ENCODE assay signal across 11 mouse cellular contexts in the genomic region with DNA sequence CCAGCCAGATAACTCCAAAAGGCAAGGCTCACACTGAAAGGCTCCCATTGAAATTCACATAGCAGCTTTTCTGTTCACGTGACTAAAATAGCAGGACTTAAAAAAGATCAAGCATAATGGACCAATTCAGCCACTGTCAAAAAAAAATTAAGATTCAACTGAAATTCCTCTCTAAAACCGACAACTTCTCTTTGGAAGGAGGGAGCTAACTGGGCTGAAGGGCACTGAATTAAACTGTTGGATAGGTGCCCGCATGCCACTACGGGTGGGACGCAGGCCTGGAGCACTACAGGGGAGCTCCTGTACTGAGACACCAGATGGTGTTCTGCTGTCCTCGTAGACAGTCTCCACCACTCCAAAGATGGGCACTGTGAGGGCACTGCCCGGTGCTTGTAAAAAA.
A peak's percentile ranks its signal among the peaks of the same experiment; 100 is the strongest.
DNase-seq lines count a peak whose midpoint lies in the region; ATAC-seq lines count a peak whose summit lies in the region.
"Had no signal": no experiment of that assay in that cellular context is flagged by ENCODE, and none has a peak within 500 bp of the region (broad histone marks: within the 10 kb centered on the region; RNA-seq: fewer than 3 reads in every experiment).

No protein-coding gene starts in this region.

- no peak overlapping the region for H3K4me2 ChIP-seq in heart, embryonic 16.5 days (ENCODE audit: low read depth, low read length)
- no peak overlapping the region for H3K4me2 ChIP-seq in embryonic facial prominence, embryonic 14.5 days (ENCODE audit: low read depth, low read length)
- H3K4me2 ChIP-seq: embryonic facial prominence, embryonic 13.5 days had no signal

- peak overlapping the region; percentile 34 for H3K9ac ChIP-seq in heart, embryonic 16.5 days (ENCODE audit: low read length)
- no peak overlapping the region for H3K9ac ChIP-seq in embryonic facial prominence, embryonic 14.5 days (ENCODE audit: low read depth, low read length)
- H3K9ac ChIP-seq: embryonic facial prominence, embryonic 13.5 days had no signal

- intact Hi-C loops in heart, postnatal 36 days (cut with DNase I) = no loop called here

- peak overlapping the region; percentile 92 for H3K27ac ChIP-seq in heart, embryonic 16.5 days (ENCODE audit: low read length)
- H3K27ac ChIP-seq in brown adipose tissue, adult 24 weeks (replicated peaks; ENCODE audit: low read depth, low read length) = peak overlapping the region; percentile 74
- no peak overlapping the region; the same call in 1 of the 2 replicates for H3K27ac ChIP-seq in embryonic facial prominence, embryonic 14.5 days (replicated peaks; ENCODE audit: low read depth, low read length)
- peak overlapping the region; percentile 81 for H3K27ac ChIP-seq in midbrain, embryonic 10.5 days (replicated peaks)

- 0 out of 2 replicates have a peak, but pooled peaks have one; percentile 61 for ATAC-seq in heart, embryonic 16.5 days (replicated peaks; ENCODE audit: extremely low read depth, insufficient read depth, low FRiP score)
- peak; percentile 58; the same call in 1 of the 2 replicates for ATAC-seq in embryonic facial prominence, embryonic 14.5 days (ENCODE audit: low read depth)

- H3K27me3 ChIP-seq in heart, embryonic 16.5 days (ENCODE audit: control insufficient read depth, insufficient read depth, low read length) = no peaks in the 10 kb centered on the region
- no peaks in the 10 kb centered on the region for H3K27me3 ChIP-seq in embryonic facial prominence, embryonic 14.5 days (replicated peaks; ENCODE audit: control insufficient read depth, insufficient read depth, low read length)
- H3K27me3 ChIP-seq in midbrain, embryonic 10.5 days (ENCODE audit: low read depth, poor library complexity, severe bottlenecking) = no peaks in the 10 kb centered on the region
- H3K27me3 ChIP-seq: CH12.LX; embryonic facial prominence, embryonic 13.5 days had no signal

- WGBS in heart, embryonic 16.5 days = 55% methylated on average over 7 of the region's 7 CpGs
- WGBS in embryonic facial prominence, embryonic 14.5 days = 70% methylated on average over 7 of the region's 7 CpGs
- 80% methylated on average over 7 of the region's 7 CpGs for WGBS in midbrain, embryonic 10.5 days

- peaks cover 30% of the 10 kb centered on the region for H3K4me1 ChIP-seq in heart, embryonic 16.5 days (ENCODE audit: control insufficient read depth, insufficient read depth, low read length)
- peaks cover 14% of the 10 kb centered on the region for H3K4me1 ChIP-seq in brown adipose tissue, adult 24 weeks (ENCODE audit: control insufficient read depth, insufficient read depth, insufficient read length, low read length)
- no peaks in the 10 kb centered on the region for H3K4me1 ChIP-seq in embryonic facial prominence, embryonic 14.5 days (ENCODE audit: control insufficient read depth, insufficient read depth, low read length)
- H3K4me1 ChIP-seq in midbrain, embryonic 10.5 days = peaks cover 38% of the 10 kb centered on the region

- H3K4me3 ChIP-seq in heart, embryonic 16.5 days (ENCODE audit: low read length) = no peak overlapping the region
- H3K4me3 ChIP-seq in brown adipose tissue, adult 24 weeks (ENCODE audit: insufficient read depth, low read depth, low read length) = no peak overlapping the region
- no peak overlapping the region for H3K4me3 ChIP-seq in embryonic facial prominence, embryonic 14.5 days (ENCODE audit: low read depth, low read length)
- H3K4me3 ChIP-seq in midbrain, embryonic 10.5 days = no peak overlapping the region
- H3K4me3 ChIP-seq: embryonic facial prominence, embryonic 13.5 days had no signal

- DNase-seq in heart, postnatal 36 days = no peak
- no peak for DNase-seq in embryonic facial prominence, embryonic 14.5 days (ENCODE audit: low spot score)
- no peak for DNase-seq in midbrain, embryonic 10.5 days (ENCODE audit: low spot score)
- DNase-seq in embryo, embryonic 10.5 days (ENCODE audit: low spot score) = no peak
- DNase-seq in urinary bladder, postnatal 25 days (ENCODE audit: low spot score) = no peak
- no peak for DNase-seq in left cerebral cortex, adult 11 months (ENCODE audit: low spot score)
- DNase-seq: spleen, adult 18-20 months had no signal

- H3K9me3 ChIP-seq in heart, embryonic 16.5 days (replicated peaks; ENCODE audit: control insufficient read depth, low read length) = no peaks in the 10 kb centered on the region
- H3K9me3 ChIP-seq in embryonic facial prominence, embryonic 14.5 days (ENCODE audit: control insufficient read depth, low read length) = no peaks in the 10 kb centered on the region
- no peaks in the 10 kb centered on the region for H3K9me3 ChIP-seq in midbrain, embryonic 10.5 days (replicated peaks)
- H3K9me3 ChIP-seq: embryonic facial prominence, embryonic 13.5 days had no signal

- peaks cover 28% of the 10 kb centered on the region for H3K36me3 ChIP-seq in heart, embryonic 16.5 days (ENCODE audit: control insufficient read depth, insufficient read depth)
- peaks cover 13% of the 10 kb centered on the region; the same call in 1 of the 2 replicates for H3K36me3 ChIP-seq in embryonic facial prominence, embryonic 14.5 days (ENCODE audit: control insufficient read depth, insufficient read depth, low read length)
- no peaks in the 10 kb centered on the region for H3K36me3 ChIP-seq in midbrain, embryonic 10.5 days
- H3K36me3 ChIP-seq: embryonic facial prominence, embryonic 13.5 days had no signal
